Mouse (Mus musculus) layer of hippocampus, adult 8-10 months (tissue): Measurements from ENCODE around the gene Ikzf4. TPM values are rescaled to one million over a fixed set of nuclear protein-coding genes. Genes with fewer than 3 reads are reported as not detected.
"Not testable (repeated sequence)": the region's sequence is repeated elsewhere in the genome, so short reads cannot be mapped to it uniquely, and the experiment has no call there.

ENCODE experiments used
- DNase-seq, 2 experiments: peaks; one replicate each; pipeline ENCODE4 v3.0.0; 2022; ENCODE audit warnings: low spot score in 2 of 2
- total RNA-seq, 4 experiments: library from RNA; stranded (reverse); gene quantifications; 2 replicates each; pipeline ENCODE4 v1.2.4; 2022

Ikzf4 gene
- total RNA-seq, 4 experiments from 2014 or later: 15.5 to 19.8 (median 16.2) TPM

GRCm38 (mm10) chr10:128640891-128641290, 4.9 kb downstream of the Ikzf4 start:
- no peak for DNase-seq

GRCm38 (mm10) chr10:128639999-128640398, 5.8 kb downstream of the Ikzf4 start:
- DNase-seq: no peak

GRCm38 (mm10) chr10:128637011-128637410, 8.8 kb downstream of the Ikzf4 start:
- DNase-seq: no peak

- no peak for DNase-seq
Observed at GRCm38 (mm10) chr10:128636561-128636960, 9.2 kb downstream of the Ikzf4 start.

- no peak for DNase-seq
Observed at GRCm38 (mm10) chr10:128635697-128636096, 10.1 kb downstream of the Ikzf4 start.

- no peak for DNase-seq
Observed at GRCm38 (mm10) chr10:128631571-128631970, 14.2 kb downstream of the Ikzf4 start.

- DNase-seq: not testable (repeated sequence)
Observed at GRCm38 (mm10) chr10:128630306-128630705, 15.5 kb downstream of the Ikzf4 start.

- DNase-seq: no peak
Observed at GRCm38 (mm10) chr10:128629746-128630145, 16.0 kb downstream of the Ikzf4 start.

GRCm38 (mm10) chr10:128627398-128628317, 18.1 kb downstream of the Ikzf4 start:
- no peak for DNase-seq

GRCm38 (mm10) chr10:128626311-128627310, 19.2 kb downstream of the Ikzf4 start, which contains the start of gene Rps26:
Rps26 (minus strand) TSS chr10:128626747.
- DNase-seq: peak; percentile 91 to 96

- no peak for DNase-seq
Observed at GRCm38 (mm10) chr10:128625287-128625894, 20.4 kb downstream of the Ikzf4 start.

GRCm38 (mm10) chr10:128623106-128623613, 22.6 kb downstream of the Ikzf4 start:
- not testable (repeated sequence) for DNase-seq

- no peak for DNase-seq
Observed at GRCm38 (mm10) chr10:128622702-128623101, 23.1 kb downstream of the Ikzf4 start.

- DNase-seq: no peak
Observed at GRCm38 (mm10) chr10:128621986-128622520, 23.7 kb downstream of the Ikzf4 start.

GRCm38 (mm10) chr10:128620241-128620640, 25.6 kb downstream of the Ikzf4 start:
- no peak for DNase-seq

- not testable (repeated sequence) for DNase-seq
Observed at GRCm38 (mm10) chr10:128619148-128619547, 26.6 kb downstream of the Ikzf4 start.

GRCm38 (mm10) chr10:128618570-128618969, 27.2 kb downstream of the Ikzf4 start:
- DNase-seq: no peak

GRCm38 (mm10) chr10:128615798-128616448, 29.9 kb downstream of the Ikzf4 start:
- DNase-seq: not testable (repeated sequence)

- DNase-seq: no peak
Observed at GRCm38 (mm10) chr10:128614934-128615333, 30.9 kb downstream of the Ikzf4 start.

- not testable (repeated sequence) for DNase-seq
Observed at GRCm38 (mm10) chr10:128613820-128614219, 32.0 kb downstream of the Ikzf4 start.
